Mouse (Mus musculus) forebrain, embryonic 16.5 days (tissue): ENCODE results near the gene Actrt2. TPM values are rescaled to one million over a fixed set of nuclear protein-coding genes. Genes with fewer than 3 reads are reported as not detected.

Source experiments
- ATAC-seq: fragments of 200-750 bp; cut with Nextera tagmentation; 2 replicates; pipeline ENCODE4 v1.8.0; 2017; ENCODE audit warnings: mild to moderate bottlenecking, moderate library complexity
- H3K27ac ChIP-seq: fragments of 300-500 bp; sonication (generic); 2 replicates; pipeline ENCODE4 v1.5.1; 2014; ENCODE audit warnings: low read length, control low read depth
- H3K27me3 ChIP-seq: fragments of 300-500 bp; sonication (generic); replicated peaks from 2 replicates; pipeline ENCODE4 v1.6.1; 2014; ENCODE audit warnings: low read length; ENCODE audit not compliant: control insufficient read depth, insufficient read depth
- H3K36me3 ChIP-seq: fragments of 300-500 bp; sonication (generic); 2 replicates; pipeline ENCODE4 v1.6.1; 2014; ENCODE audit not compliant: control insufficient read depth, insufficient read depth
- H3K4me1 ChIP-seq: fragments of 300-500 bp; sonication (generic); replicated peaks from 2 replicates; pipeline ENCODE4 v1.6.1; 2014; ENCODE audit warnings: low read length; ENCODE audit not compliant: control insufficient read depth, insufficient read depth
- H3K4me2 ChIP-seq: fragments of 300-500 bp; sonication (generic); 2 replicates; pipeline ENCODE4 v1.6.1; 2014; ENCODE audit warnings: mild to moderate bottlenecking, low read length, control low read depth
- H3K4me3 ChIP-seq: fragments of 300-500 bp; sonication (generic); replicated peaks from 2 replicates; pipeline ENCODE4 v1.5.1; 2014; ENCODE audit warnings: mild to moderate bottlenecking, low read length, control low read depth
- H3K9ac ChIP-seq: fragments of 300-500 bp; sonication (generic); replicated peaks from 2 replicates; pipeline ENCODE4 v1.6.1; 2014; ENCODE audit warnings: low read depth, low read length, control low read depth
- H3K9me3 ChIP-seq: fragments of 300-500 bp; sonication (generic); 2 replicates; pipeline ENCODE4 v1.6.1; 2016; ENCODE audit warnings: low read length; ENCODE audit not compliant: control insufficient read depth
- WGBS: fragments of 180-500 bp; shearing (Covaris S2); extraction: QIAGEN DNeasy Blood & Tissue Kit; methylation state at CpG from one replicate; pipeline ENCODE4 v1.1.7; 2014; 5-methylcytosine and 5-hydroxymethylcytosine counted together
- polyA plus RNA-seq: library from polyadenylated mRNA; unstranded; fragments of >200 nt; fragmentation: Nextera tagmentation; extraction: Ambion mirVana; gene quantifications from 2 replicates; pipeline ENCODE4 v1.2.1, GENCODE M21; 2015

The Actrt2 gene
- polyA plus RNA-seq, 1 experiment from 2014 or later, result not detected

GRCm38 (mm10) chr4:154703426-154704070, 35.9 kb upstream of the Actrt2 start:
- H3K9me3 ChIP-seq, result no peaks in the 10 kb centered on the region
- H3K27me3 ChIP-seq, result no peaks in the 10 kb centered on the region
- no peak overlapping the region for H3K27ac ChIP-seq
- ATAC-seq, result no peak
- no peaks in the 10 kb centered on the region for H3K36me3 ChIP-seq
- H3K9ac ChIP-seq, result no peak overlapping the region
- no peaks in the 10 kb centered on the region for H3K4me1 ChIP-seq
- 64% methylated on average over 7 of the region's 7 CpGs for WGBS
- H3K4me2 ChIP-seq, result no peak overlapping the region
- H3K4me3 ChIP-seq, result no peak overlapping the region

GRCm38 (mm10) chr4:154702931-154703330, 35.3 kb upstream of the Actrt2 start:
- H3K4me3 ChIP-seq, result no peak overlapping the region
- 87% methylated on average over 7 of the region's 7 CpGs for WGBS
- no peak overlapping the region for H3K27ac ChIP-seq
- no peaks in the 10 kb centered on the region for H3K9me3 ChIP-seq
- peaks cover 5% of the 10 kb centered on the region; the same call in 1 of the 2 replicates for H3K4me1 ChIP-seq
- H3K9ac ChIP-seq, result no peak overlapping the region
- ATAC-seq, result no peak
- no peaks in the 10 kb centered on the region for H3K36me3 ChIP-seq
- no peak overlapping the region for H3K4me2 ChIP-seq
- no peaks in the 10 kb centered on the region for H3K27me3 ChIP-seq

GRCm38 (mm10) chr4:154702186-154702585, 34.5 kb upstream of the Actrt2 start:
- no peak overlapping the region for H3K27ac ChIP-seq
- H3K36me3 ChIP-seq, result no peaks in the 10 kb centered on the region
- ATAC-seq, result no peak
- H3K9ac ChIP-seq, result no peak overlapping the region
- H3K4me2 ChIP-seq, result no peak overlapping the region
- H3K4me3 ChIP-seq, result no peak overlapping the region
- H3K4me1 ChIP-seq, result peaks cover 5% of the 10 kb centered on the region; the same call in 1 of the 2 replicates
- H3K27me3 ChIP-seq, result no peaks in the 10 kb centered on the region
- WGBS, result 73% methylated on average over 6 of the region's 6 CpGs
- H3K9me3 ChIP-seq, result no peaks in the 10 kb centered on the region

DNA sequence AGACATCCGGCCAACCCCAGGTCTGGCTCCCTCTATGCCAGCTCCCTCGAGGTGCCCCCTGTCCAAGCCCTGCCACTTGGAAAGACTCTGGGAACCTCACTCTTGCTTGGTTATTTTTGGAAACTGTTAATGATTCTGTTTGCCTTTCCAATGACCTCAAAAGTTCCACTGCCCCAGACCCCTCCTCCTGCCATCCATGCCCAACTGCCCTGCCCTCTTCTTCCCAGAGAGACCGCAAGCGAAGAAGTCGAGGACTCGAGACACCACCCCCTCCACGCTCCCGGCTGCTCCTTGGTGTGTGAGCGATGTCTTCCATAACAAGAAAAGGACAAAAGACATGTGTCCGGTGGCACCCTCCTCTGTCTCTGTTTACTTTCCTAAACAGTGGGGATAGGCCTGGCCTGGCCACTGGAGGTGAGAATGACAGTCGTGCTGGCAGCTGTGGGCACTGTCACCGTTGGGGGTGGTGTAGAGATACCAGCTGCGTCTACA, 33.3 kb upstream of the Actrt2 start:
- Histone ChIP-seq H3K4me3 (no peak overlapping the region), H3K9ac (no peak overlapping the region), H3K4me2 (no peak overlapping the region), H3K4me1 (peaks cover 5% of the 10 kb centered on the region; the same call in 1 of the 2 replicates), H3K9me3 (no peaks in the 10 kb centered on the region), H3K27me3 (no peaks in the 10 kb centered on the region), H3K27ac (no peak overlapping the region), H3K36me3 (no peaks in the 10 kb centered on the region)
- no peak for ATAC-seq
- 90% methylated on average over 13 of the region's 13 CpGs for WGBS

DNA sequence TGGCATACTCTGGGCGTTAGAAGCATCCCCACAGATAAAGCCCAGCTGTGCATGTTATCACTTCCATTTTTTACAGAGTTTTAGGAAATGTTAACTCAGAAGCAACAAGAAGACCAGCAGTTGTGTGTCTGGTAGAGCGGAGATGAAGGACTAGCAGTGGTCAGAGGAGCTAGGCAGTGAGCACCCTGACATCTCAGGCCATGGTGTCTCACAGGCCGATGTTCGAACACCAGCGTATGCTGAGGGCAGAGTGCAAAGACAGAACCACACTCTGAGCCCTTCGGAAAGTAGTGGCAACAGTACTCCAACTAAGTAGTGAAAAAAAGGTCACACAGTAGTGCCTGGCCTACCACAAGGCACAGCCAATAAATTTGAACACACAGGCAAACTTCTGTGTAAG, 32.8 kb upstream of the Actrt2 start:
- Histone ChIP-seq H3K9me3 (no peaks in the 10 kb centered on the region), H3K4me1 (peaks cover 5% of the 10 kb centered on the region; the same call in 1 of the 2 replicates), H3K9ac (no peak overlapping the region), H3K27ac (no peak overlapping the region), H3K4me3 (no peak overlapping the region), H3K27me3 (no peaks in the 10 kb centered on the region), H3K36me3 (no peaks in the 10 kb centered on the region), H3K4me2 (no peak overlapping the region)
- 97% methylated on average over 6 of the region's 6 CpGs for WGBS
- ATAC-seq, result no peak

- Histone ChIP-seq H3K4me1 (peaks cover 5% of the 10 kb centered on the region; the same call in 1 of the 2 replicates), H3K4me2 (no peak overlapping the region), H3K9me3 (no peaks in the 10 kb centered on the region), H3K27me3 (no peaks in the 10 kb centered on the region), H3K9ac (no peak overlapping the region), H3K36me3 (no peaks in the 10 kb centered on the region), H3K27ac (no peak overlapping the region), H3K4me3 (no peak overlapping the region)
- no peak for ATAC-seq
- WGBS, result 92% methylated on average over 8 of the region's 8 CpGs
Measured at GRCm38 (mm10) chr4:154699236-154699635, 31.6 kb upstream of the Actrt2 start.

- WGBS, result 96% methylated on average over 1 of the region's 1 CpGs
- Histone ChIP-seq H3K4me2 (no peak overlapping the region), H3K4me3 (no peak overlapping the region), H3K4me1 (peaks cover 5% of the 10 kb centered on the region; the same call in 1 of the 2 replicates), H3K36me3 (no peaks in the 10 kb centered on the region), H3K9ac (no peak overlapping the region), H3K27me3 (no peaks in the 10 kb centered on the region), H3K9me3 (no peaks in the 10 kb centered on the region), H3K27ac (no peak overlapping the region)
- no peak for ATAC-seq
Measured at GRCm38 (mm10) chr4:154698631-154699030, 31.0 kb upstream of the Actrt2 start.

DNA sequence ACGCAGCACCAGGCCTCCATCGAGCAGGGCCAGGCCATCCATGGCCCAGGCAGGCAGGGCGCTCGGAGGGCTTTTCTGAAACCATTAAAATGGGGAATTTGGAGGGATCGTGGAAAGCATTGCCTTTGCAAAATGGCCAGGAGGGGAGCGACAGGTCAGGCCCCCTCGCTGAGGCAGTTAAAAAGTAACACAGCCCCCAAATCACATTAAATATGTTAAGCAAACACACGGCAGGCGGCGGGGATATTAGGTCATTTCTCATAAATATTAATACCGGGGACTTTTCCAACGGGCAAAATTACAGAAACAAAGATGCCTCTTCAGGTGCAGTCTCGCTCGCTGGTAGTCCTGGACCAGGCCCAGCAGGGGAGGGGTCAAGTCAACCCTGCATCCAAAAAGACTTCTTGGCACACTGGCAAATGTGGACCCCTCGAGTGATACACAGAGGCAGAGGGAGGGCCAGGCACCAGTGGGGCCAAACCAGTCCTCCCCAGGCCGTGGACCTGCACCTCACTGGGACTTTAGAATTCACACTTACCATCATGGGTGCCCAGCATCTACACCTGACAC, 30.4 kb upstream of the Actrt2 start:
- Histone ChIP-seq H3K9me3 (no peaks in the 10 kb centered on the region), H3K4me2 (no peak overlapping the region), H3K4me1 (peaks cover 5% of the 10 kb centered on the region; the same call in 1 of the 2 replicates), H3K27ac (no peak overlapping the region), H3K4me3 (no peak overlapping the region), H3K36me3 (no peaks in the 10 kb centered on the region), H3K27me3 (no peaks in the 10 kb centered on the region), H3K9ac (no peak overlapping the region)
- WGBS, result 30% methylated on average over 16 of the region's 16 CpGs
- no peak for ATAC-seq

DNA sequence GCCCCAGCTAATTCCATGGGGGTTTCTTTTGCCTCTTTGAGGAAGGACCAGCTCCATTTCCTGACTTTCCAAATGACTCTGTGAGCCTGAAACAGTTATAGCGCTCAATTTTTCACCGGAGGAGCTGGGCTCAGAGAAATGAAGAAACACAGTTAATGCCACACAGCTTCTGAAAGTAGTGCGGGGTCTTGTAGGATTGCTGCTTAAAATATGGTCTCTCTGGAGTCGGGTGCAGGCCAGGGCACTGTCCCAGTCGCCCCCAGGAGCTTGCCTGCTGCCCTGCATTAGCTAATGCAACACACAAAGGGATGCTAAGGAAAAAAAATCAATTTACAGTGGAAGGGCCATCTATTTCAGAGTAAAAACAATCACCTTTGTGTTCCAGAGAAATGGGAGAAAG, 29.8 kb upstream of the Actrt2 start:
- Histone ChIP-seq H3K9me3 (no peaks in the 10 kb centered on the region), H3K4me1 (peaks cover 5% of the 10 kb centered on the region; the same call in 1 of the 2 replicates), H3K4me2 (no peak overlapping the region), H3K4me3 (no peak overlapping the region), H3K27me3 (no peaks in the 10 kb centered on the region), H3K27ac (no peak overlapping the region), H3K36me3 (no peaks in the 10 kb centered on the region), H3K9ac (no peak overlapping the region)
- ATAC-seq, result no peak
- WGBS, result 80% methylated on average over 5 of the region's 5 CpGs
